Comparison of ENCODE assay signal across 8 mouse cellular contexts in genomic region chr4:95966928-95967724, GRCm38 (mm10). TPM values are rescaled to one million over a fixed set of nuclear protein-coding genes. Genes with fewer than 3 reads are reported as not detected.
DNase-seq lines count a peak whose midpoint lies in the region; ATAC-seq and TF ChIP-seq lines count a peak whose summit lies in the region.

Hook1 (plus strand) TSS chr4:95967240.

- intact Hi-C loops in heart, postnatal 25 days (cut with DNase I): no loop called here

- TF ChIP-seq CTCF in forebrain, postnatal 0 days (IDR thresholded peaks at IDR 0.05; ENCODE audit: low read depth): no peak

- peak within 1 kb of the TSS; percentile 82 for H3K4me2 ChIP-seq in forebrain, postnatal 0 days (ENCODE audit: low read depth)
- H3K4me2 ChIP-seq in liver, embryonic 15.5 days: peak within 1 kb of the TSS; percentile 74
- H3K4me2 ChIP-seq in neural tube, embryonic 11.5 days (ENCODE audit: low read depth): peak within 1 kb of the TSS; percentile 82
- H3K4me2 ChIP-seq in stomach, embryonic 15.5 days: peak within 1 kb of the TSS; percentile 77

- ATAC-seq in forebrain, postnatal 0 days: peak; percentile 97
- ATAC-seq in liver, embryonic 15.5 days (ENCODE audit: insufficient read depth): peak; percentile 99
- ATAC-seq in neural tube, embryonic 11.5 days (ENCODE audit: insufficient read depth, low FRiP score, low TSS enrichment): peak; percentile 100
- ATAC-seq in stomach, embryonic 15.5 days (ENCODE audit: insufficient read depth, low FRiP score, low read depth): peak; percentile 100

- H3K4me3 ChIP-seq in ES-E14 (ENCODE audit: insufficient read depth in 1 of 2, low read depth in 1 of 2, low read length in 2 of 2, poor library complexity in 1 of 2, severe bottlenecking in 1 of 2): peak within 1 kb of the TSS; percentile 79 to 93
- H3K4me3 ChIP-seq in forebrain, postnatal 0 days (ENCODE audit: low read depth, low read length): peak within 1 kb of the TSS; percentile 73
- peak within 1 kb of the TSS; percentile 62 for H3K4me3 ChIP-seq in liver, embryonic 15.5 days (replicated peaks)
- peak within 1 kb of the TSS; percentile 59 for H3K4me3 ChIP-seq in neural tube, embryonic 11.5 days (ENCODE audit: low read depth, low read length)
- H3K4me3 ChIP-seq in stomach, embryonic 15.5 days (replicated peaks): peak within 1 kb of the TSS; percentile 61

- WGBS in forebrain, postnatal 0 days: 2% methylated on average over 81 of the region's 82 CpGs
- 1% methylated on average over 82 of the region's 82 CpGs for WGBS in large intestine, adult 2 months
- WGBS in liver, embryonic 15.5 days (ENCODE audit: insufficient replicate concordance): under 1% methylated on average over 82 of the region's 82 CpGs
- WGBS in neural tube, embryonic 11.5 days: under 1% methylated on average over 71 of the region's 82 CpGs
- WGBS in stomach, embryonic 15.5 days: under 1% methylated on average over 81 of the region's 82 CpGs

- no peak within 1 kb of the TSS; the same call in 1 of the 2 replicates for H3K27ac ChIP-seq in ES-E14 (ENCODE audit: insufficient read depth, low read depth, low read length, poor library complexity, severe bottlenecking)
- H3K27ac ChIP-seq in forebrain, postnatal 0 days (ENCODE audit: low read depth, low read length): peak within 1 kb of the TSS; percentile 83
- H3K27ac ChIP-seq in liver, embryonic 15.5 days (replicated peaks): peak within 1 kb of the TSS; percentile 41; the same call in 1 of the 2 replicates
- no peak within 1 kb of the TSS for H3K27ac ChIP-seq in neural tube, embryonic 11.5 days (ENCODE audit: low read depth, low read length)
- H3K27ac ChIP-seq in stomach, embryonic 15.5 days: peak within 1 kb of the TSS; percentile 72

- in situ Hi-C loops in ES-E14 (cut with MboI; ENCODE audit: low sequenced_read_pairs in 2 of 2, unreplicated experiment in 2 of 2): no loop called here

- no peaks in the 10 kb centered on the region for H3K9me3 ChIP-seq in ES-E14 (ENCODE audit: control insufficient read depth, insufficient read depth, low read depth, low read length)
- no peaks in the 10 kb centered on the region for H3K9me3 ChIP-seq in forebrain, postnatal 0 days (ENCODE audit: low read length)
- no peaks in the 10 kb centered on the region for H3K9me3 ChIP-seq in liver, embryonic 15.5 days (replicated peaks)
- H3K9me3 ChIP-seq in neural tube, embryonic 11.5 days (ENCODE audit: control insufficient read depth, low read length): no peaks in the 10 kb centered on the region
- no peaks in the 10 kb centered on the region for H3K9me3 ChIP-seq in stomach, embryonic 15.5 days

- no peaks in the 10 kb centered on the region for H3K36me3 ChIP-seq in ES-E14 (ENCODE audit: control insufficient read depth, insufficient read depth, low read length, poor library complexity, severe bottlenecking)
- no peaks in the 10 kb centered on the region for H3K36me3 ChIP-seq in forebrain, postnatal 0 days (ENCODE audit: insufficient read depth)
- H3K36me3 ChIP-seq in liver, embryonic 15.5 days (replicated peaks): no peaks in the 10 kb centered on the region
- H3K36me3 ChIP-seq in neural tube, embryonic 11.5 days (ENCODE audit: control insufficient read depth, insufficient read depth, low read length): no peaks in the 10 kb centered on the region
- no peaks in the 10 kb centered on the region for H3K36me3 ChIP-seq in stomach, embryonic 15.5 days

- peak within 1 kb of the TSS; percentile 85 for H3K9ac ChIP-seq in ES-E14 (ENCODE audit: insufficient read depth, low read depth, low read length, poor library complexity, severe bottlenecking)
- peak within 1 kb of the TSS; percentile 87 for H3K9ac ChIP-seq in forebrain, postnatal 0 days
- H3K9ac ChIP-seq in liver, embryonic 15.5 days: peak within 1 kb of the TSS; percentile 32
- H3K9ac ChIP-seq in neural tube, embryonic 11.5 days (ENCODE audit: low read length): peak within 1 kb of the TSS; percentile 71
- peak within 1 kb of the TSS; percentile 24 for H3K9ac ChIP-seq in stomach, embryonic 15.5 days

- H3K27me3 ChIP-seq in forebrain, postnatal 0 days (ENCODE audit: insufficient read depth, low read length): no peaks in the 10 kb centered on the region
- peaks cover 9% of the 10 kb centered on the region for H3K27me3 ChIP-seq in liver, embryonic 15.5 days
- no peaks in the 10 kb centered on the region for H3K27me3 ChIP-seq in neural tube, embryonic 11.5 days (ENCODE audit: control insufficient read depth, insufficient read depth, low read length)
- H3K27me3 ChIP-seq in stomach, embryonic 15.5 days (replicated peaks): no peaks in the 10 kb centered on the region

- peak; percentile 92 for DNase-seq in ES-E14 (ENCODE audit: low read depth, low spot score)
- DNase-seq in cerebellum, adult 8-10 months: peak; percentile 99
- peak; percentile 95 for DNase-seq in forebrain, postnatal 0 days
- peak; percentile 68 for DNase-seq in heart, postnatal 25 days (ENCODE audit: low spot score)
- DNase-seq in large intestine, adult 2 months (ENCODE audit: low read depth, low spot score): peak; percentile 91
- DNase-seq in neural tube, embryonic 11.5 days (ENCODE audit: low spot score): peak; percentile 93

- H3K4me1 ChIP-seq in ES-E14 (ENCODE audit: control insufficient read depth in 2 of 2, insufficient read depth in 2 of 2, low read length in 2 of 2, poor library complexity in 1 of 2): 0 out of 4 replicates have a peak, but pooled peaks cover 0 to 2% of the 10 kb centered on the region in 2 experiments
- no peaks in the 10 kb centered on the region for H3K4me1 ChIP-seq in forebrain, postnatal 0 days (ENCODE audit: insufficient read depth)
- peaks cover 13% of the 10 kb centered on the region for H3K4me1 ChIP-seq in liver, embryonic 15.5 days (replicated peaks)
- no peaks in the 10 kb centered on the region for H3K4me1 ChIP-seq in neural tube, embryonic 11.5 days (ENCODE audit: control insufficient read depth, insufficient read depth, low read length)
- no peaks in the 10 kb centered on the region for H3K4me1 ChIP-seq in stomach, embryonic 15.5 days

TF ChIP-seq in ES-E14, 5 proteins besides CTCF, POLR2A, EP300 and RAD21:
- TF ChIP-seq ZNF384 (IDR thresholded peaks at IDR 0.05; ENCODE audit: low read depth, low read length) (no peak), CHD2 (IDR thresholded peaks at IDR 0.05; ENCODE audit: low read depth, low read length) (no peak; the same call in 1 of the 2 replicates), MAFK (IDR thresholded peaks at IDR 0.05; ENCODE audit: insufficient read depth, low read depth, low read length) (no peak), HCFC1 (IDR thresholded peaks at IDR 0.05; ENCODE audit: borderline replicate concordance, insufficient read depth, low read length) (0 out of 2 replicates have a peak, but pooled peaks have one; percentile 22), ZC3H11A (IDR thresholded peaks at IDR 0.05; ENCODE audit: borderline replicate concordance, low read depth, low read length) (no peak)

RNA-seq across cellular contexts. Expression of gene Hook1, which starts in this region (rescaled TPM):
- total RNA-seq in ES-E14 (2012; rRNA removed): 54.4 and 55.1 TPM in 2 replicates
- total RNA-seq in forebrain, postnatal 0 days (2014; rRNA removed): 52.2 and 75.7 TPM in 2 replicates
- 30.4 and 44.0 TPM in 2 replicates for polyA plus RNA-seq in forebrain, postnatal 0 days (2015; fragmentation: Nextera tagmentation; extraction: Ambion mirVana)
- total RNA-seq in heart, postnatal 25 days (2021): 1 to 10 TPM; 6.8 to 7.4 TPM
- polyA plus RNA-seq in large intestine, adult 2 months (2012; rRNA removed): 15.4 and 24.3 TPM in 2 replicates
- 6.2 and 7.3 TPM in 2 replicates for polyA plus RNA-seq in liver, embryonic 15.5 days (2015; fragmentation: Nextera tagmentation; extraction: Ambion mirVana)
- 24.3 and 31.1 TPM in 2 replicates for polyA plus RNA-seq in neural tube, embryonic 11.5 days (2014; fragmentation: Nextera tagmentation; extraction: Ambion mirVana)
- 24.7 and 31.7 TPM in 2 replicates for polyA plus RNA-seq in stomach, embryonic 15.5 days (2015; fragmentation: Nextera tagmentation; extraction: Ambion mirVana)

Comparison
In these comparisons a context has a peak if more than half of its experiments do, and no peak if none do; other contexts are left out.
1. H3K27ac ChIP-seq: peak in forebrain, postnatal 0 days (single experiment), liver, embryonic 15.5 days (single experiment) and stomach, embryonic 15.5 days (single experiment); none in ES-E14 (single experiment) and neural tube, embryonic 11.5 days (single experiment).
2. H3K9ac ChIP-seq: peak in every context shown above with its lines; median percentile 87 in forebrain, postnatal 0 days; 85 in ES-E14; 71 in neural tube, embryonic 11.5 days; 32 in liver, embryonic 15.5 days; 24 in stomach, embryonic 15.5 days.
3. Peak in every context shown above with its lines, with median percentiles within 50 percentile points of each other: DNase-seq, H3K4me3 ChIP-seq, ATAC-seq and H3K4me2 ChIP-seq.